Mouse (Mus musculus) embryonic facial prominence, embryonic 15.5 days (tissue): ENCODE data around the gene Gm37240. TPM values are rescaled to one million over a fixed set of nuclear protein-coding genes. Genes with fewer than 3 reads are reported as not detected.

Source experiments
- ATAC-seq: fragments of 200-750 bp; cut with Nextera tagmentation; 2 replicates; pipeline ENCODE4 v1.8.0; 2017; ENCODE audit warnings: low read depth, moderate TSS enrichment; ENCODE audit not compliant: insufficient number of reproducible peaks, low FRiP score, low TSS enrichment
- H3K27ac ChIP-seq: fragments of 300-500 bp; sonication (generic); replicated peaks from 2 replicates; pipeline ENCODE4 v1.5.1; 2015; ENCODE audit warnings: mild to moderate bottlenecking, inconsistent platforms
- H3K27me3 ChIP-seq: fragments of 300-500 bp; sonication (generic); 2 replicates; pipeline ENCODE4 v1.6.1; 2015; ENCODE audit warnings: inconsistent platforms
- H3K36me3 ChIP-seq: fragments of 300-500 bp; sonication (generic); 2 replicates; pipeline ENCODE4 v1.6.1; 2015; ENCODE audit warnings: mild to moderate bottlenecking, inconsistent platforms
- H3K4me1 ChIP-seq: fragments of 300-500 bp; sonication (generic); 2 replicates; pipeline ENCODE4 v1.6.1; 2015; ENCODE audit warnings: inconsistent platforms
- H3K4me2 ChIP-seq: fragments of 300-500 bp; sonication (generic); replicated peaks from 2 replicates; pipeline ENCODE4 v1.6.1; 2015; ENCODE audit warnings: mild to moderate bottlenecking, inconsistent platforms
- H3K4me3 ChIP-seq: fragments of 300-500 bp; sonication (generic); replicated peaks from 2 replicates; pipeline ENCODE4 v1.5.1; 2015; ENCODE audit warnings: mild to moderate bottlenecking, inconsistent platforms
- H3K9ac ChIP-seq: fragments of 300-500 bp; sonication (generic); 2 replicates; pipeline ENCODE4 v1.6.1; 2015; ENCODE audit warnings: inconsistent platforms
- H3K9me3 ChIP-seq: fragments of 300-500 bp; sonication (generic); replicated peaks from 2 replicates; pipeline ENCODE4 v1.6.1; 2016; ENCODE audit warnings: inconsistent platforms
- WGBS: fragments of 180-500 bp; shearing (Covaris S2); methylation state at CpG from one replicate; pipeline ENCODE4 v1.1.7; 2015; 5-methylcytosine and 5-hydroxymethylcytosine counted together
- polyA plus RNA-seq: library from polyadenylated mRNA; unstranded; fragments of >200 nt; fragmentation: Nextera tagmentation; extraction: Ambion mirVana; gene quantifications from 2 replicates; pipeline ENCODE4 v1.2.1, GENCODE M21; 2015

Gm37240 gene
- polyA plus RNA-seq, 1 experiment from 2014 or later: 12.8 TPM

DNA sequence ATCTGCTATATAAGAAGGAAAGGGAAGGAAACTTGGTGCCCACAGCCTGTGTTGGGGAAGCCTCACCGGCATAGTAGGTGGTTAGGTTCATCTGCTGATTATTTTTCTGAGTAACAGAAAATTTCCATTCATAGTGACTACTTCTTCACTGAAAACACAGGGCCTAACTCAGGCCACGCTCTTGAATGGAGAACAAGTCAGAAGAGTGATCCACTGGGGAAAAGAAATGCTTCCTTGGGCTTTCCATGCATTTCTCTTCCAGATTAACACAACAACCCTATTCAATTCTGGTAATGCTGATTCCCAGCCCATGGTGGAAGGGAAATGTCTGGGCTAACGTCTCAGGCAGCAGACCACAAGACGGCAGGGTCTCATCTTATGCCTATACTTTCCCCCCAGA is 188.8 kb downstream of the Gm37240 start:
- H3K27me3 ChIP-seq: no peaks in the 10 kb centered on the region
- H3K36me3 ChIP-seq: no peaks in the 10 kb centered on the region
- 81% methylated on average over 4 of the region's 4 CpGs for WGBS
- H3K27ac ChIP-seq: no peak overlapping the region
- no peaks in the 10 kb centered on the region for H3K9me3 ChIP-seq
- H3K9ac ChIP-seq: no peak overlapping the region
- ATAC-seq: no peak
- H3K4me1 ChIP-seq: no peaks in the 10 kb centered on the region
- H3K4me2 ChIP-seq: no peak overlapping the region
- no peak overlapping the region for H3K4me3 ChIP-seq

DNA sequence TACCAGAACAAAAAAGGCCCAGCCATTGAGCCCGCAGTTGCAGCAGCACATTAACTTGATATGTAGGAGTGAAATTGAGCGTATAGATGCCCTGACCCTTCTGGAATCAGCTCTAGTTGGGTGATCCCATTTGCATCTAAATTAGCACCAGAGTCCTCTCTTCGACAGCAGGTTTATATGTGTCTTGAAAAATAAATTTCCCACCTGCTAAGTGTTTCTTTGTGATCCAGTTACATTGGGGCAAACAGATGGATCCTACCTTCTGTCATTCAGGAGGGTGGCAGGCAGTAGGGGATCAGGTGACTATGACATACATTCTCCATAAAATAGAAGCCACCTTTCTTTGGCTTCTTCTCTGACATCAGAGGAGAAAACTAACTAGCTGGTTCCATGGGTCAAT is 192.3 kb downstream of the Gm37240 start:
- no peaks in the 10 kb centered on the region for H3K9me3 ChIP-seq
- H3K4me3 ChIP-seq: no peak overlapping the region
- H3K9ac ChIP-seq: no peak overlapping the region
- no peaks in the 10 kb centered on the region for H3K4me1 ChIP-seq
- no peaks in the 10 kb centered on the region for H3K36me3 ChIP-seq
- H3K27ac ChIP-seq: no peak overlapping the region
- no peak overlapping the region for H3K4me2 ChIP-seq
- 80% methylated on average over 3 of the region's 3 CpGs for WGBS
- H3K27me3 ChIP-seq: no peaks in the 10 kb centered on the region
- ATAC-seq: no peak

DNA sequence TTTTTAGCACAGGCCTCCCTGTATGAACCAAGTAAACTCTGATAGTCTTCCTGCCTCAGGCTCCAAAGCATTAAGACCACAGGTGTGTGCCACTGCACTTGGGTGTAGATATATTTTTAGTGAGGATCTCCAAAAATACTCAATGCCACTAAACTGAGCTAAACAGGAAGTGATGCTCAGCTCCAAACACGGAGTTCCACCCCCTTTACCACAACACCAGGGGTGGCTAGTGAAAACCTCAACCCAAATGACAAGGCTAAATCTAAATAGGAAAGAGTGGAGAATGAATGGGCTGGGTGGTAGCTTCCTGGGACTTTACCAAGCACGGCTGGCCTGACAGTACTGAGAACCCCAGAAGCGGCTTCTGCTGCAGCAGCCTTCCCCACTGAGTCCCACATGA is 194.3 kb downstream of the Gm37240 start:
- Histone ChIP-seq H3K4me2 (no peak overlapping the region), H3K27ac (no peak overlapping the region), H3K9ac (no peak overlapping the region), H3K27me3 (no peaks in the 10 kb centered on the region), H3K9me3 (no peaks in the 10 kb centered on the region), H3K4me1 (no peaks in the 10 kb centered on the region), H3K4me3 (no peak overlapping the region), H3K36me3 (no peaks in the 10 kb centered on the region)
- ATAC-seq: no peak
- 41% methylated on average over 3 of the region's 3 CpGs for WGBS

DNA sequence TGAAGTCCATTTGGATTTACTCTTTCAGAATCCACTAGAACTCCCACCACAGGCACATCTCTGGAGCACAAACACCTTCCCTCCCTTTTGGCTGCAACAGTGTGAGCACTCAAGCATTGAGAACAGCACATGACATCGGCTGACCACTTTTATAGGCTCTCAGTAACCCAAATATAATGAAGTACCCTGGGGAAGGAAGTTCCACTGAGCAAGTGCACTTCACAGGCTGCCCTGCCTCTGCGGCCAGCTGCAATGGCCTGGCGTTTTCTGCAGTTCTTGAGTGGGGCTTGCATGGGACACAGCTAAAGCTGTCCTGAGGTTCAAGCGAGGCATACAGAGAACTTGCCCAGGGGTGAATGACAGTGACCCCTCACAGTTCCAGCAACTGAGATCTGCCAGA is 196.2 kb downstream of the Gm37240 start:
- H3K9me3 ChIP-seq: no peaks in the 10 kb centered on the region
- no peak for ATAC-seq
- 77% methylated on average over 4 of the region's 4 CpGs for WGBS
- H3K9ac ChIP-seq: no peak overlapping the region
- no peaks in the 10 kb centered on the region for H3K27me3 ChIP-seq
- no peaks in the 10 kb centered on the region for H3K4me1 ChIP-seq
- H3K4me3 ChIP-seq: no peak overlapping the region
- no peaks in the 10 kb centered on the region for H3K36me3 ChIP-seq
- no peak overlapping the region for H3K4me2 ChIP-seq
- H3K27ac ChIP-seq: no peak overlapping the region

DNA sequence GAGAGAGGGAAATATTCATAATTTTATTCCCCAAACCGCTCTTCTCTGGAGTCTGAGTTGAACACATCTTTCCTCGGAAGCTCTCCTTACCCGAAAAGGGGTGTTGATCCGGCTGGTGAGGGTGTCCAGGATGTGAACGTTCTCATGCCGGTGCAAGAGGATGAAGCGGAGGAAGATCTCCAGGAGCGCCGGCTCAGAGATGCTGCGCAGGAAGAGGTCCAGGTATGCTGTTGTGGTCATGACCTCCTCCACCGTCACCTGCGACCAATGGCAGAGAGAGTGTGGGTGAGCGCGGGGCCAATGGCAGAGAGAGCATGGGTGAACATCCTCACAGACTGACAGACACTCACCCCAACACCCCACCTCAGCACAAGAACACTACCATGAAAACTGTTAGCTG is 199.0 kb downstream of the Gm37240 start:
- no peak for ATAC-seq
- Histone ChIP-seq H3K4me2 (no peak overlapping the region), H3K27me3 (no peaks in the 10 kb centered on the region), H3K4me1 (no peaks in the 10 kb centered on the region), H3K36me3 (no peaks in the 10 kb centered on the region), H3K9me3 (no peaks in the 10 kb centered on the region), H3K27ac (no peak overlapping the region), H3K9ac (no peak overlapping the region), H3K4me3 (no peak overlapping the region)
- 95% methylated on average over 14 of the region's 14 CpGs for WGBS

DNA sequence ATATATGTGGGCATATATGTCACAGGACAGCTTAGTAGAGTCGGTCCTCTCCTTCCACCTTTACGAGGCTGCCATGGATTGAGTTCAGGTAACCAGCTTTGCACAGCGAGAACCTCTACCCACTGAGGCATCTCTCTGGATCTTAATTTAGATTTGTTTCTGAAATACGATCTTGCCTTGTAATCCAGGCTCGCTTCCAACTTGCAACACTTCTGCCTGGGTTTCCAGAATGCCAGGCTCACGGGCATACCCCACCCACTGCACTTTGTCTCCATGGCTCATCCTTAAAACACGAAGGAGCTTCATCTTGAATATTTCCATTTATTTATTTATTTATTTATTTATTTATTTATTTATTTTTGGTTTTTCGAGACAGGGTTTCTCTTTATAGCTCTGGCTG is 202.0 kb downstream of the Gm37240 start:
- Histone ChIP-seq H3K27me3 (no peaks in the 10 kb centered on the region), H3K27ac (no peak overlapping the region), H3K36me3 (no peaks in the 10 kb centered on the region), H3K9ac (no peak overlapping the region), H3K4me1 (no peaks in the 10 kb centered on the region), H3K9me3 (no peaks in the 10 kb centered on the region), H3K4me3 (no peak overlapping the region), H3K4me2 (no peak overlapping the region)
- no peak for ATAC-seq
- 82% methylated on average over 8 of the region's 8 CpGs for WGBS

DNA sequence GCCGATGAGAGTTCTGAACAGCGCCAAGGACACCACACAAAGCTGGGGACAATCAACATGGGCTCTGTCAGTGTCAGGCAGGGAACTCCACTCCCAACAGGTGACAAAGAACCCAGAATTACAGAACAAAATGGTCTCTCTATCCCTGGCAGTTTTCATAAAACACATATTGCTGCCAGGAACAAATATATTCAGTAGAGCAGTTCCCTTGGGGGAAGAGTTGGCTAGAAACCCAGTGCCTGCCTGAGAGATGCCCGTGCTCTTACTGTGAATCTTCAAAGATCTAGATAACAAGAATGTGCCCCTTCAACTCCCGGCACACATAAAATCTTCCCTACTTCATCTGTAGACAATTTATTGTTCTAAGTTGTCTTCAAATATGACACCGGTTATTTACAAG is 203.7 kb downstream of the Gm37240 start:
- WGBS: 79% methylated on average over 5 of the region's 5 CpGs
- ATAC-seq: no peak
- no peaks in the 10 kb centered on the region for H3K9me3 ChIP-seq
- H3K36me3 ChIP-seq: no peaks in the 10 kb centered on the region
- H3K9ac ChIP-seq: no peak overlapping the region
- no peak overlapping the region for H3K27ac ChIP-seq
- H3K4me3 ChIP-seq: no peak overlapping the region
- H3K4me1 ChIP-seq: no peaks in the 10 kb centered on the region
- H3K27me3 ChIP-seq: no peaks in the 10 kb centered on the region
- no peak overlapping the region for H3K4me2 ChIP-seq

DNA sequence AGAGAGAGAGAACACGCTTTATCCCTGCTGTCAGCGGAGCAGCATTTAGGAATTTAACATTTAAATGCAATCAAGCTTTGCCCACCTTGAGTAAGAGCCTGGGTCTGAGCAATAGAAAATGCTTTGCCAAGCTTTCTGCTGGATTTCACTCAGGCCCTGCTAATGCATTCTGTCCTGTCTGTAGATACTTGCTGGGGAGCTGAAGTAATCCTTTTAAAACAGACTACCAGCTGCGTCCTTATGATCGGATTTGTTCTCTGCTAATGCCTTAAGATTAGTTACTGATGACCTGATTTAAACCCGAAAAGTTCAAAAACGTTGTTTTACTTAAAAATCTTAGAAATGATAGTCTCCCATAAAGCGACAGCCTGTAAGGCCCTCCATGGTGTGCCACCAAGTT is 206.2 kb downstream of the Gm37240 start:
- no peak overlapping the region for H3K9ac ChIP-seq
- H3K4me2 ChIP-seq: no peak overlapping the region
- H3K4me1 ChIP-seq: no peaks in the 10 kb centered on the region
- no peak for ATAC-seq
- no peak overlapping the region for H3K4me3 ChIP-seq
- H3K36me3 ChIP-seq: no peaks in the 10 kb centered on the region
- no peaks in the 10 kb centered on the region for H3K9me3 ChIP-seq
- 61% methylated on average over 7 of the region's 7 CpGs for WGBS
- H3K27ac ChIP-seq: no peak overlapping the region
- H3K27me3 ChIP-seq: no peaks in the 10 kb centered on the region

DNA sequence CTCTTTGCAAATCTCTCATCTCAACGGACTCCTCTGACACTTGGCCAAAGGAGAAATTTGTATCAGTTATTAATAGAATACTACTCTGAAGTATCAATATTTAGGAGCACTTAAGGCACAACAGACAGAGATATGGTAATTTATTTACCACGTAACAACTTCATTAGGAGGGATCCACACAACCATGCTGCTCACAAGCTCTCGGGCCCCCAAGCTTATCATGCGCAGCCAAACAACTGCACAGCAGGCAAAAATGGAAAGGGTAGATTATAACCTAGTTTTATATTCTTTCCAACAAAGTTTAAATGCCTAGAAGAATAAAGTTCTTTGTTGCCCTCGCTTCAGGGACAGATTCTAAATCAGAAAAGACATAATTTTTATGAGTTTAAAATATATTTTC is 207.4 kb downstream of the Gm37240 start:
- Histone ChIP-seq H3K27ac (no peak overlapping the region), H3K36me3 (no peaks in the 10 kb centered on the region; the same call in 1 of the 2 replicates), H3K4me2 (no peak overlapping the region), H3K27me3 (no peaks in the 10 kb centered on the region), H3K4me1 (no peaks in the 10 kb centered on the region), H3K9me3 (no peaks in the 10 kb centered on the region), H3K9ac (no peak overlapping the region), H3K4me3 (no peak overlapping the region)
- ATAC-seq: no peak
- 87% methylated on average over 5 of the region's 5 CpGs for WGBS

DNA sequence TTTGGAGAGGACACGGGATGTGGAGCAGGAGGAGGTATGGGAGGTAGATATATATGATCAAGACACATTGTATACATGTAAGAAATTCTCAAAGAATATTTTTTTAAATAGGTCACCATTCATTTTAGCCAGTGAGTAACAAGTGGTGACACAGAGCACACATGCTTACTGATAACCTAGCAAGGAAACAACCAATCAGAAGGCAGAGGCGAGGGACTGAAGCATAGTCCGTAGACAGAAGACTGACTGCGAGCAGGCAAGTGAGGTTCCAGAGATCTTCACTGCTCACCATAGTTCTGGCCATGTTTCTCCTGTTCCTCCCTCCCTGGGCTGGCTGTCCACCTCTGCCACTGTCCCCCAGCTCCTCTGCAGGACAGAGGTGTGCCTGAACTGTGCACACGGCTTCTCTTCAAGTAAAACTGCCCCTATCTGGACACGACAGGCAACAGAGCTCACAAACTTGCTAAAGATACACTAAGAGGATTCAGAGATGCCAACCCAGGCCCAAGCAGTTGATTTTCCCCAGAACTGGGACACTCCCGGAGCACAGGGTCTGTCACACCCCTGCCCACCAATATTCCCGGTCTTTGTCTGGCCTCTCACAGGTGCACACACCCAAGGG is 207.9 kb downstream of the Gm37240 start:
- Histone ChIP-seq H3K27me3 (no peaks in the 10 kb centered on the region), H3K27ac (no peak overlapping the region), H3K9me3 (no peaks in the 10 kb centered on the region), H3K36me3 (no peaks in the 10 kb centered on the region; the same call in 1 of the 2 replicates), H3K4me3 (no peak overlapping the region), H3K9ac (no peak overlapping the region), H3K4me2 (no peak overlapping the region), H3K4me1 (no peaks in the 10 kb centered on the region)
- ATAC-seq: no peak
- WGBS: 91% methylated on average over 8 of the region's 8 CpGs

DNA sequence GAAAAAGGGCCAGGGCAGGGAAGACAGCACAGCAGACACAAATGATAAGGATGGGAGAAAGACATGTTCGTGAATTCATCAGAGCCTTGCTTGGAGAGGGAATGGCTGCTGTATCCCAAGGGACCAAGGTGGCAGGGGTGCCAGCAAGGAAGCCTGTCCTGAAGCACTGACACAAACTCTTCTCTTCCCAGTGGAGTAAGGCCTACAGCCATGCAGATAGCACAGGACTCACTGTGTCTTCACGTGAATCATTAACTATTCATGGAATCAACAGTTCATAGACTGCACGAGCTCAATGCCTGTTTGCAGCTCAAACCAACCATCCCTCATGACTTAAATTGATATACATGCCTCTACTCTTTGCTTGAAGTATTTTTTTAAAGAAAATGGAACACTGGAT is 209.4 kb downstream of the Gm37240 start:
- no peak for ATAC-seq
- H3K4me1 ChIP-seq: no peaks in the 10 kb centered on the region
- WGBS: 77% methylated on average over 3 of the region's 3 CpGs

DNA sequence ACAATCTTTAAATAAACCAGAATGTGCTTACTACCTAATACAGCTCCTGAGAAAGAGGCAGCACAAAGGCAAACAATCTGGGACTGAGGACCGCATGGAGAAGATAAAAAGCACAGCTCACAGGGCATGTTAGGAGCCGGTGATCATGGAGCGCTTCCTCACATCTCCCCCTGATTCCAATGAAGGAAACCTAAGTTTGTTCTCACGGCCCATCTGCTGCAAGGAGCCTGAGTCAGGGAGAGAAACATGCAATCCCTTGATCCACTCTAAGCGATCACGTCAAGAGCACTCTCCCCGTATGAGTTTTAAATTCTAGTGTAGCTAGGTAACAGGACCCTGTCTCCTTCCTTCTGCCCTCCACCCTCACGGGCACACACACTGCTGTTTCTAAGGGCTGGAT is 210.2 kb downstream of the Gm37240 start:
- no peak overlapping the region for H3K9ac ChIP-seq
- no peaks in the 10 kb centered on the region for H3K27me3 ChIP-seq
- H3K4me3 ChIP-seq: no peak overlapping the region
- 72% methylated on average over 8 of the region's 8 CpGs for WGBS
- no peak for ATAC-seq
- no peak overlapping the region for H3K4me2 ChIP-seq
- H3K27ac ChIP-seq: no peak overlapping the region
- no peaks in the 10 kb centered on the region for H3K9me3 ChIP-seq
- H3K4me1 ChIP-seq: no peaks in the 10 kb centered on the region
- H3K36me3 ChIP-seq: no peaks in the 10 kb centered on the region; the same call in 1 of the 2 replicates

More for the DNA sequence above, 209.4 kb downstream of the Gm37240 start:
- Histone ChIP-seq H3K4me3 (no peak overlapping the region), H3K36me3 (no peaks in the 10 kb centered on the region; the same call in 1 of the 2 replicates), H3K4me2 (no peak overlapping the region), H3K27me3 (no peaks in the 10 kb centered on the region), H3K27ac (no peak overlapping the region), H3K9ac (no peak overlapping the region), H3K9me3 (no peaks in the 10 kb centered on the region)
